Mouse (Mus musculus) layer of hippocampus, adult 9-10 months (tissue): ENCODE results near the gene Kif21b.

Source experiments
- DNase-seq: peaks from one replicate; pipeline ENCODE4 v3.0.0; 2022; ENCODE audit warnings: low spot score

Kif21b gene

GRCm38 (mm10) chr1:136130951-136131558, at the start of gene Kif21b:
Kif21b (plus strand) TSS chr1:136131389.
- DNase-seq, result peak; percentile 83

GRCm38 (mm10) chr1:136085988-136086685, 45.1 kb upstream of the Kif21b start:
- no peak for DNase-seq

- no peak for DNase-seq
These were observed 41.6 kb upstream of the Kif21b start for GRCm38 (mm10) chr1:136089368-136090165.

- no peak for DNase-seq
These were observed 37.5 kb upstream of the Kif21b start for GRCm38 (mm10) chr1:136093726-136094125.

- DNase-seq, result no peak
These were observed 36.4 kb upstream of the Kif21b start for GRCm38 (mm10) chr1:136094807-136095206.

- DNase-seq, result no peak
These were observed 29.1 kb upstream of the Kif21b start for GRCm38 (mm10) chr1:136102094-136102493.

- DNase-seq, result no peak
These were observed 28.6 kb upstream of the Kif21b start for GRCm38 (mm10) chr1:136102551-136102950.

GRCm38 (mm10) chr1:136102981-136103380, 28.2 kb upstream of the Kif21b start:
- no peak for DNase-seq

- no peak for DNase-seq
These were observed 27.5 kb upstream of the Kif21b start for GRCm38 (mm10) chr1:136103696-136104095.

- no peak for DNase-seq
These were observed 26.4 kb upstream of the Kif21b start for GRCm38 (mm10) chr1:136104741-136105140.

- DNase-seq, result no peak
These were observed 21.7 kb upstream of the Kif21b start for GRCm38 (mm10) chr1:136109464-136109863.

- no peak for DNase-seq
These were observed 15.0 kb upstream of the Kif21b start for GRCm38 (mm10) chr1:136116183-136116582.

GRCm38 (mm10) chr1:136117069-136117468, 14.1 kb upstream of the Kif21b start:
- DNase-seq, result no peak

- no peak for DNase-seq
These were observed 12.3 kb upstream of the Kif21b start for GRCm38 (mm10) chr1:136118875-136119274.

- no peak for DNase-seq
These were observed 11.5 kb upstream of the Kif21b start for GRCm38 (mm10) chr1:136119571-136120262.

- DNase-seq, result no peak
These were observed 11.0 kb upstream of the Kif21b start for GRCm38 (mm10) chr1:136120263-136120603.

GRCm38 (mm10) chr1:136120785-136121184, 10.4 kb upstream of the Kif21b start:
- DNase-seq, result no peak

- no peak for DNase-seq
These were observed 9.2 kb upstream of the Kif21b start for GRCm38 (mm10) chr1:136122030-136122429.

GRCm38 (mm10) chr1:136126159-136126765, 4.9 kb upstream of the Kif21b start:
- no peak for DNase-seq

GRCm38 (mm10) chr1:136126895-136127294, 4.3 kb upstream of the Kif21b start:
- DNase-seq, result no peak

GRCm38 (mm10) chr1:136127856-136128255, 3.3 kb upstream of the Kif21b start:
- no peak for DNase-seq

GRCm38 (mm10) chr1:136128416-136128815, 2.8 kb upstream of the Kif21b start:
- DNase-seq, result no peak
